Mouse (Mus musculus) brain, embryonic 14.5 days (tissue): Measurements from ENCODE around the gene Scyl2.

Experiments
- CTCF ChIP-seq: fragments of 200-500 bp; IDR thresholded peaks from 2 replicates; pipeline ENCODE4 v1.5.1; 2012; ENCODE audit warnings: inconsistent platforms, mild to moderate bottlenecking, moderate library complexity, borderline replicate concordance; ENCODE audit not compliant: insufficient read depth, insufficient read length; ENCODE audit errors: extremely low read depth
- POLR2A ChIP-seq: fragments of 200-500 bp; IDR thresholded peaks from 2 replicates; pipeline ENCODE4 v1.6.1; 2012; ENCODE audit warnings: mild to moderate bottlenecking, inconsistent platforms, borderline replicate concordance; ENCODE audit not compliant: poor library complexity, insufficient read depth, insufficient read length, severe bottlenecking; ENCODE audit errors: extremely low read depth

DNA sequence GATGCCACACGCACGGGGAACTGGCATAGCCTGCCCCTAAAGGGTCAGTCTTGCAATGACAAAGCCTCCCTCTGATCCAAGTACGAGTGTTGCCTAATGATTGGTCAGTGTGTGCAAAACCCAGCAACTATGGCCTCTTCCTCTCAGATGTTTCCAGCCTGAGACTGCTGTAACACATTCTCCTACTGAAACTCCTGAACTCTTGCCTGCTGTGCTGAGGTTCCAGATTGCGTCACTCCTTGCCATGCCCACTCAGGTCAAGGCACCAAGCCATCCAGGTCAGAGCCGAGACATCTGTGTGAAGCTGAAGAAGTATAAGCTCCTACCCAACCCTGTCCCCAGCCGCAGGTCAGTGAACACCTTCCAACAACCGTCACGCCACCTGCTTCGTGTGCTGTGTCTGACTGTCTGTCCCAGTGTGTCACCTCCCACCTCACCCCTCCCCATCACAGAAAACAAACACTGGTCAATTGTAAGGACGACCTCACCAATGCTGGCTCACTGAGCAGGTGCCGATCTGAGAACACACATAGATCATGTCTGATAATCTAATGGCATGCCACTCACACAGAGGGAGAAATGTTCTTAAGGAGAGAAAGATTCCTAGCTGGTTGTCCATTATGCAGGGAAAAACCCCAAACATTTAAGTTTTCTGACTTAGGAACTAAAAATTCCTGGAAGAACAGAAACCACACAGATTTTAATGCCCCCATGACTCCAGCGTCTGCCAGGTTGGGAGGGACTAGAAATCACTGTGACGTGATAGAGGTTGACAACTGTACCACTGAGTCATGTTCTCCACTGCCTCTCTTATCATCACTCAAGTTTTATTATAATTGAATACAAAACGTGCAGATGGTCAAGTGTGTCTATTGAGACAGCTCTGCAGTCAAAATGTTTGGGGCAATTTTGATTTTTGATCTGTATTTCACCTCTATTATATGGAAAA is 36.4 kb upstream of the Scyl2 start:
- TF ChIP-seq CTCF (no peak), POLR2A (no peak)
